Mouse (Mus musculus) heart, adult 2 months (tissue): Measurements from ENCODE around the gene Mlip. TPM values are rescaled to one million over a fixed set of nuclear protein-coding genes. Genes with fewer than 3 reads are reported as not detected.

Source experiments
- DNase-seq, 2 experiments: peaks; one replicate each; pipeline ENCODE4 v3.0.0; 2021
- H3K27ac ChIP-seq: fragments of 200-600 bp; 2 replicates; pipeline ENCODE4 v1.8.1; 2022
- H3K27me3 ChIP-seq: fragments of 200-500 bp; 2 replicates; pipeline ENCODE4 v1.6.1; 2012; ENCODE audit warnings: mild to moderate bottlenecking, low read length, inconsistent platforms, mixed read lengths; ENCODE audit not compliant: control insufficient read depth, insufficient read depth
- H3K36me3 ChIP-seq: fragments of 200-500 bp; 2 replicates; pipeline ENCODE4 v1.6.1; 2012; ENCODE audit warnings: low read length, inconsistent platforms; ENCODE audit not compliant: control insufficient read depth, insufficient read depth
- H3K4me1 ChIP-seq: fragments of 200-500 bp; 2 replicates; pipeline ENCODE4 v1.6.1; 2011; ENCODE audit warnings: low read length; ENCODE audit not compliant: control insufficient read depth, insufficient read depth
- H3K4me3 ChIP-seq: fragments of 200-600 bp; 2 replicates; pipeline ENCODE4 v1.8.1; 2022
- H3K79me2 ChIP-seq: fragments of 200-500 bp; replicated peaks from 2 replicates; pipeline ENCODE4 v1.6.1; 2012; ENCODE audit warnings: mild to moderate bottlenecking, inconsistent platforms, low read length, moderate library complexity, mixed read lengths; ENCODE audit not compliant: control insufficient read depth, insufficient read depth
- H3K9ac ChIP-seq: fragments of 200-500 bp; 2 replicates; pipeline ENCODE4 v1.6.1; 2012; ENCODE audit warnings: low read depth, mild to moderate bottlenecking, control low read depth, inconsistent platforms, low read length, mixed read lengths
- CTCF ChIP-seq: fragments of 200-600 bp; IDR thresholded peaks from 2 replicates; pipeline ENCODE4 v1.8.1; 2022; ENCODE audit warnings: antibody characterized with exemption, mild to moderate bottlenecking, moderate library complexity
- EP300 ChIP-seq: fragments of 200-500 bp; IDR thresholded peaks from 2 replicates; pipeline ENCODE4 v1.6.1; 2011; ENCODE audit warnings: low read depth, low read length, control low read depth; ENCODE audit not compliant: insufficient read depth
- POLR2A ChIP-seq: fragments of 200-500 bp; IDR thresholded peaks from 2 replicates; pipeline ENCODE4 v1.6.1; 2011; ENCODE audit warnings: mild to moderate bottlenecking, low read depth, low read length, control low read depth; ENCODE audit not compliant: insufficient read depth
- WGBS: fragments of 180-500 bp; shearing (Covaris S2); methylation state at CpG from one replicate; pipeline ENCODE4 v1.1.7; 2018; 5-methylcytosine and 5-hydroxymethylcytosine counted together
- intact Hi-C: fragments of 180-260 bp; cut with DNase I; formaldehyde crosslinking; loops from one replicate; pipeline ENCODE4 v1.15.1; 2025
- polyA plus RNA-seq: library from polyadenylated mRNA; depleted of rRNA; stranded (reverse); fragments of >200 nt; gene quantifications from 2 replicates; pipeline ENCODE4 v1.2.3, GENCODE M21; 2012
- total RNA-seq, 2 experiments: library from RNA; stranded (reverse); gene quantifications; 2 replicates each; pipeline ENCODE4 v1.2.3; 2021

The Mlip gene
- total and polyA plus RNA-seq, 3 experiments = 110 to 148 (median 128) TPM

DNA sequence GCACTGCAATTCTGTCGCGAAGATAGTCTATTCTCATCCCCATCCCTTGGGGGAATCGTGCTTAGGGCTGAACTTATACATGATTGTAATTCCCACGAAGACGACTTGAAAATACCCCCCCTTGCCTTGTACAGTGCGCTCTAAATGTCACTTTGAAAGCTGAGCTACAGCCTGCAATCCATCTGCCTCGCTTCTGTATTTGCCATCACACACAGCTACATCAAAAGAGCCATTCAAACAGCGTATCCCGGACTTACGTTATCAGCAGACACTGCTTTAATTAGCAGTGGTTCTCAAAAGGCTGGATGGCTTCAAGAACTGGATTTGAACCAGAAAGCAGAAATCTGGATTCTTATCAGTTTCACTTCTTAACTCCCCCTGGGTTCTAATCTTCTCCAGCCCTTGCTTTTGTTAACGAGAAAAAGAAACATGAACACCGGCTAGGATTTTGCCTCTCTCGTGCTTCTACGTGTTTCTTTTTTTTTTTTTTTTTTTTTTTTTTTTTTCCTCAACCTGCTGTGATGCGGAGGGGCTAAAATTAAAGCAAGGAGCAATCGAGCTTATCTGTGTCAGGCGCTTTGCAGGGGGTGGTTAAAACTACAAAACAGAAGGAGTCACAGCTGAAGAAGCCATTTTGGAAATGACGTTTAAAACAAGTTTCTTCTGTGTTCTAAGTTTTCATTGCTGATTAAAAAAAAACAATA lies 12.5 kb downstream of the Mlip start:
- no peaks in the 10 kb centered on the region for H3K79me2 ChIP-seq
- H3K9ac ChIP-seq = peak overlapping the region; percentile 48; the same call in 1 of the 2 replicates
- 12% methylated on average over 18 of the region's 18 CpGs for WGBS
- H3K36me3 ChIP-seq = peaks cover 1% of the 10 kb centered on the region; the same call in 1 of the 2 replicates
- peak overlapping the region; percentile 25 for H3K4me3 ChIP-seq
- no peaks in the 10 kb centered on the region for H3K27me3 ChIP-seq
- H3K4me1 ChIP-seq = no peaks in the 10 kb centered on the region; the same call in 1 of the 2 replicates
- TF ChIP-seq EP300 (no peak), POLR2A (0 out of 2 replicates have a peak, but pooled peaks have one; percentile 20)
- peak overlapping the region; percentile 62 for H3K27ac ChIP-seq
- intact Hi-C loops = loop anchor here (5.0 kb wide), 2 partner anchors 73 to 148 kb away; no protein-coding TSS in a partner anchor
- DNase-seq = no peak

GRCm38 (mm10) chr9:77339571-77340148 lies 13.1 kb downstream of the Mlip start:
- intact Hi-C loops = loop anchor here (5.0 kb wide), 2 partner anchors 72 to 147 kb away; no protein-coding TSS in a partner anchor
- Histone ChIP-seq H3K27me3 (no peaks in the 10 kb centered on the region), H3K27ac (peak overlapping the region; percentile 62), H3K36me3 (peaks cover 1% of the 10 kb centered on the region; the same call in 1 of the 2 replicates), H3K79me2 (no peaks in the 10 kb centered on the region), H3K9ac (peak overlapping the region; percentile 48; the same call in 1 of the 2 replicates), H3K4me3 (0 out of 2 replicates have a peak overlapping the region, but pooled peaks have one; percentile 8), H3K4me1 (no peaks in the 10 kb centered on the region; the same call in 1 of the 2 replicates)
- WGBS = 49% methylated on average over 7 of the region's 7 CpGs
- no peak for DNase-seq
- no peak for TF ChIP-seq EP300
- TF ChIP-seq POLR2A = no peak
- no peak for TF ChIP-seq CTCF

GRCm38 (mm10) chr9:77335370-77335769 lies 17.4 kb downstream of the Mlip start:
- intact Hi-C loops = no loop called here
- DNase-seq = no peak
- Histone ChIP-seq H3K4me3 (no peak overlapping the region), H3K36me3 (peaks cover 1% of the 10 kb centered on the region; the same call in 1 of the 2 replicates), H3K9ac (no peak overlapping the region), H3K27ac (no peak overlapping the region), H3K27me3 (no peaks in the 10 kb centered on the region), H3K79me2 (no peaks in the 10 kb centered on the region), H3K4me1 (no peaks in the 10 kb centered on the region; the same call in 1 of the 2 replicates)
- WGBS = 46% methylated on average over 3 of the region's 3 CpGs
- no peak for TF ChIP-seq EP300
- TF ChIP-seq POLR2A = no peak
- no peak for TF ChIP-seq CTCF

DNA sequence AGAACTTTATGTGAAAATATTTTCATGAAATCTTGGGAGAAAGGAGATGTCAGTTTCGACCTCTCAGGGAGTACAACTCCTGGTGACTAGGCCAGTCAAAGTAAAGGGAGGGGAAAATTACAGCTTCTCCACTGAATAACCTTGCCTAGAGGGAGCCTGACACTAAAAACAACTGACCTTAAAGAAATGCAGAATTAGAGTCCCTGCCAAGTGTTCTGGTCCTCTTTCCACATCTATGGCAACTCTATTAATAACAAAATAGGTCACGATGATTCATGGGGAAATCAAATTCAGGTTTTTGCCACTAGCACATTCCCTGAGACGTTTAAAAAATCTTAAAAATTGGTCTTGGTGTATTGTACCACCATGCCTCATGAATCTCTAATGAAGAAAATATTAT lies 34.4 kb downstream of the Mlip start:
- Histone ChIP-seq H3K27me3 (no peaks in the 10 kb centered on the region), H3K79me2 (no peaks in the 10 kb centered on the region; the same call in 1 of the 2 replicates), H3K36me3 (no peaks in the 10 kb centered on the region), H3K4me3 (no peak overlapping the region), H3K4me1 (no peaks in the 10 kb centered on the region; the same call in 1 of the 2 replicates), H3K9ac (no peak overlapping the region), H3K27ac (peak overlapping the region; percentile 56)
- 55% methylated on average over 3 of the region's 3 CpGs for WGBS
- DNase-seq = no peak
- TF ChIP-seq EP300 (no peak), CTCF (no peak), POLR2A (no peak)
- intact Hi-C loops = no loop called here

DNA sequence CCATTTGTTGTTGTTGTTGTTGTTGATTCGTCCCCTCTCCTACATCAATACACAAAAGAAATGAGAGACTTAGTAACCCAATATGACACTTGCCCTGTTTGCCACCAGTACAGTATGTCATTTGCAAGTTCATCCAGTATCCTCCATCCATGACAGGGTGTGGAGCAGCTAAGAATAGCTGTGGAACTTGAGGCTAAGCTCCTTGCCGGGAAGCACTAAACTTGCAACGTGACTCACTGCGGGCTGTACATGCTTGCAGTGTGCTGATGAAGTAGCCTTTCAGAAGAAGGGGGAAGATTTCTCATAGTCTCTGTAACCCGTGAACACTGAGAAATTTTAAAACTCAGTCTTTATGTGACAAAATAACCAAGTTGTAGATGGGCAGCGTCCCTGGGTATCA lies 42.2 kb downstream of the Mlip start:
- Histone ChIP-seq H3K4me3 (no peak overlapping the region), H3K9ac (no peak overlapping the region), H3K27me3 (no peaks in the 10 kb centered on the region), H3K36me3 (peaks cover 9% of the 10 kb centered on the region), H3K27ac (peak overlapping the region; percentile 71), H3K79me2 (no peaks in the 10 kb centered on the region; the same call in none of the 2 replicates), H3K4me1 (peaks cover 2% of the 10 kb centered on the region; the same call in 1 of the 2 replicates)
- intact Hi-C loops = loop anchor here (5.0 kb wide), 1 partner anchor 37 kb away; no protein-coding TSS in a partner anchor
- 53% methylated on average over 6 of the region's 6 CpGs for WGBS
- peak; percentile 69; the same call in 1 of the 2 replicates for TF ChIP-seq EP300
- TF ChIP-seq POLR2A = no peak
- TF ChIP-seq CTCF = no peak
- DNase-seq = peak; percentile 14 to 40

DNA sequence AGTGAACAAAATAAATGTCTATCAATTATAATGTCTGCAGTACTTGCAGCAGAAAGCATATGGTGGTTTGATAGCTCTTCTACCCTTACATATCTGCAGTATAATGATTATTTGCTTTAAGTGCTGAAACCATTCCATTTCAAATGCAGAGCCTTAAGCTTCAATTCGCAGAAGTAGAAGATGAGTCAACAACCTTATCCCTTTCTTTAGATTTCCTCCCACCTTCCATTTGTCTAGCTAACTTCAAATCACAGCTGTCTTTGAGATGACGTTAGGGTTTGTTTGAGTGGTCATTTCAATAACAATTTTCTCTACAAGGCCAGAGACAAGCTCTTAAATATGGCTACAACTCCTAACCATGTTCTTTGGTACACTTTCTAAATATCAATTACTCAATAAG lies 47.4 kb downstream of the Mlip start:
- no peak overlapping the region for H3K9ac ChIP-seq
- 74% methylated on average over 2 of the region's 2 CpGs for WGBS
- TF ChIP-seq EP300 (no peak), CTCF (no peak), POLR2A (no peak)
- intact Hi-C loops = no loop called here
- no peaks in the 10 kb centered on the region for H3K27me3 ChIP-seq
- H3K79me2 ChIP-seq = no peaks in the 10 kb centered on the region; the same call in none of the 2 replicates
- no peak for DNase-seq
- no peak overlapping the region for H3K4me3 ChIP-seq
- H3K4me1 ChIP-seq = peaks cover 2% of the 10 kb centered on the region; the same call in 1 of the 2 replicates
- H3K36me3 ChIP-seq = peaks cover 9% of the 10 kb centered on the region
- H3K27ac ChIP-seq = no peak overlapping the region
